Comparison of ENCODE assay signal across 9 mouse cellular contexts in genomic region chr19:10341152-10341551, GRCm38 (mm10). TPM values are rescaled to one million over a fixed set of nuclear protein-coding genes. Genes with fewer than 3 reads are reported as not detected.
DNase-seq lines count a peak whose midpoint lies in the region; ATAC-seq and TF ChIP-seq lines count a peak whose summit lies in the region.
"Had no signal": no experiment of that assay in that cellular context is flagged by ENCODE, and none has a peak within 500 bp of the region (broad histone marks: within the 10 kb centered on the region; RNA-seq: fewer than 3 reads in every experiment).

No protein-coding gene starts in this region.

- H3K79me2 ChIP-seq in heart, adult 2 months (replicated peaks; ENCODE audit: control insufficient read depth, insufficient read depth, low read length), result no peaks in the 10 kb centered on the region

- no peak overlapping the region for H3K4me2 ChIP-seq in midbrain, embryonic 12.5 days (replicated peaks)

- no peak for ATAC-seq in midbrain, embryonic 12.5 days (ENCODE audit: low FRiP score, low read depth)

- H3K9me3 ChIP-seq in ES-E14 (ENCODE audit: control insufficient read depth, insufficient read depth, low read depth, low read length), result no peaks in the 10 kb centered on the region
- no peaks in the 10 kb centered on the region for H3K9me3 ChIP-seq in midbrain, embryonic 12.5 days

- no peaks in the 10 kb centered on the region for H3K36me3 ChIP-seq in heart, adult 2 months (ENCODE audit: control insufficient read depth, insufficient read depth, low read length)
- no peaks in the 10 kb centered on the region for H3K36me3 ChIP-seq in ES-E14 (ENCODE audit: control insufficient read depth, insufficient read depth, low read length, poor library complexity, severe bottlenecking)
- H3K36me3 ChIP-seq in midbrain, embryonic 12.5 days, result no peaks in the 10 kb centered on the region

- WGBS in heart, adult 2 months, result 22% methylated on average over 11 of the region's 11 CpGs
- 17% methylated on average over 11 of the region's 11 CpGs for WGBS in midbrain, embryonic 12.5 days

- DNase-seq in heart, adult 2 months, result peak; percentile 30 to 64
- DNase-seq in heart, postnatal 25 days (ENCODE audit: low spot score), result no peak
- DNase-seq in ES-E14 (ENCODE audit: low read depth, low spot score), result peak; percentile 64
- DNase-seq in cerebellum, adult 9-11 months, result peak; percentile 49
- peak; percentile 48 to 59 for DNase-seq in frontal cortex, postnatal 25 days (ENCODE audit: low spot score in 2 of 2)
- DNase-seq in layer of hippocampus, postnatal 14 days (ENCODE audit: low spot score in 2 of 2), result peak; percentile 67 to 68
- peak; percentile 24 for DNase-seq in thymus, postnatal 25 days

- TF ChIP-seq CTCF in heart, adult 2 months (IDR thresholded peaks at IDR 0.05), result peak; percentile 92

- H3K27me3 ChIP-seq in heart, adult 2 months (ENCODE audit: control insufficient read depth, insufficient read depth, low read length), result no peaks in the 10 kb centered on the region
- peaks cover 57% of the 10 kb centered on the region for H3K27me3 ChIP-seq in midbrain, embryonic 12.5 days

- TF ChIP-seq EP300 in heart, adult 2 months (IDR thresholded peaks at IDR 0.05; ENCODE audit: insufficient read depth, low read depth, low read length), result 0 out of 2 replicates have a peak, but pooled peaks have one; percentile 22

- no peak overlapping the region for H3K9ac ChIP-seq in heart, adult 2 months (ENCODE audit: low read depth, low read length)
- no peak overlapping the region for H3K9ac ChIP-seq in ES-E14 (ENCODE audit: insufficient read depth, low read depth, low read length, poor library complexity, severe bottlenecking)
- no peak overlapping the region for H3K9ac ChIP-seq in midbrain, embryonic 12.5 days (replicated peaks)

- H3K4me1 ChIP-seq in heart, adult 2 months (ENCODE audit: control insufficient read depth, insufficient read depth, low read length), result peaks cover 6% of the 10 kb centered on the region
- peaks cover 0 to 10% of the 10 kb centered on the region in 2 experiments; a peak in 1 of 4 replicates for H3K4me1 ChIP-seq in ES-E14 (ENCODE audit: control insufficient read depth in 2 of 2, insufficient read depth in 2 of 2, low read length in 2 of 2, poor library complexity in 1 of 2)
- peaks cover 26% of the 10 kb centered on the region for H3K4me1 ChIP-seq in midbrain, embryonic 12.5 days

- in situ Hi-C loops in ES-E14 (cut with MboI; ENCODE audit: low sequenced_read_pairs in 2 of 2, unreplicated experiment in 2 of 2), result loop anchor here in 1 of 2 experiments (10.0 kb wide), 1 partner anchor 154 kb away; no protein-coding TSS in a partner anchor

- intact Hi-C loops in heart, adult 2 months (cut with DNase I), result loop anchor here (1.0 kb wide), 1 partner anchor 54 kb away; no protein-coding TSS in a partner anchor
- intact Hi-C loops in heart, postnatal 25 days (cut with DNase I), result loop anchor here (2.0 kb wide), 1 partner anchor 50 kb away; no protein-coding TSS in a partner anchor

- H3K27ac ChIP-seq in heart, adult 2 months, result peak overlapping the region; percentile 41; the same call in 1 of the 2 replicates
- no peak overlapping the region for H3K27ac ChIP-seq in ES-E14 (ENCODE audit: insufficient read depth, low read depth, low read length, poor library complexity, severe bottlenecking)
- H3K27ac ChIP-seq in midbrain, embryonic 12.5 days (replicated peaks), result 0 out of 2 replicates have a peak overlapping the region, but pooled peaks have one; percentile 2
- H3K27ac ChIP-seq: macrophage had no signal

- TF ChIP-seq POLR2A in heart, adult 2 months (IDR thresholded peaks at IDR 0.05; ENCODE audit: insufficient read depth, low read depth, low read length), result no peak

- H3K4me3 ChIP-seq in heart, adult 2 months, result no peak overlapping the region
- no peak overlapping the region for H3K4me3 ChIP-seq in ES-E14 (ENCODE audit: insufficient read depth in 1 of 2, low read depth in 1 of 2, low read length in 2 of 2, poor library complexity in 1 of 2, severe bottlenecking in 1 of 2)
- H3K4me3 ChIP-seq in midbrain, embryonic 12.5 days, result no peak overlapping the region

TF ChIP-seq in ES-E14, 5 proteins besides CTCF, POLR2A, EP300 and RAD21:
- TF ChIP-seq HCFC1 (IDR thresholded peaks at IDR 0.05; ENCODE audit: borderline replicate concordance, insufficient read depth, low read length) (no peak), ZC3H11A (IDR thresholded peaks at IDR 0.05; ENCODE audit: borderline replicate concordance, low read depth, low read length) (peak; percentile 38; the same call in 1 of the 2 replicates)

RNA-seq across cellular contexts. Expression of gene Dagla, which starts 36.5 kb away (rescaled TPM):
- total RNA-seq in heart, adult 2 months (2021), result 1 to 10 TPM; 2.5 to 3.3 TPM
- 4.8 and 5.7 TPM in 2 replicates for polyA plus RNA-seq in heart, adult 2 months (2012; rRNA removed)
- total RNA-seq in heart, postnatal 25 days (2021), result 1 to 10 TPM; 3.2 to 3.3 TPM
- 1.2 and 1.6 TPM in 2 replicates for total RNA-seq in ES-E14 (2012; rRNA removed)
- 100 to 1,000 TPM; 131 to 134 TPM for total RNA-seq in layer of hippocampus, postnatal 14 days (2021)
- polyA plus RNA-seq in midbrain, embryonic 12.5 days (2016; fragmentation: Nextera tagmentation; extraction: Ambion mirVana), result 4.2 and 4.4 TPM in 2 replicates

RNA-seq across cellular contexts. Expression of gene Syt7, which starts 47.7 kb away (rescaled TPM):
- 10 to 100 TPM; 35.7 to 38.6 TPM for total RNA-seq in heart, adult 2 months (2021)
- polyA plus RNA-seq in heart, adult 2 months (2012; rRNA removed), result 17.6 and 20.1 TPM in 2 replicates
- 10 to 100 TPM; 45.8 to 47.0 TPM for total RNA-seq in heart, postnatal 25 days (2021)
- total RNA-seq in ES-E14 (2012; rRNA removed), result 2.6 and 3.5 TPM in 2 replicates
- 100 to 1,000 TPM; 277 to 282 TPM for total RNA-seq in layer of hippocampus, postnatal 14 days (2021)
- 3.9 and 4.4 TPM in 2 replicates for polyA plus RNA-seq in midbrain, embryonic 12.5 days (2016; fragmentation: Nextera tagmentation; extraction: Ambion mirVana)
- polyA plus RNA-seq: macrophage had no signal

Comparison
In these comparisons a context has a peak if more than half of its experiments do, and no peak if none do; other contexts are left out.
1. RNA of gene Dagla, which starts 36.5 kb away (total RNA-seq): 131 to 134 TPM in layer of hippocampus, postnatal 14 days; 3.2 to 3.3 TPM in heart, postnatal 25 days, 2.5 to 3.3 TPM in heart, adult 2 months and 1.2 to 1.6 TPM in ES-E14; every median in the first group is over 10 times any median in the second.